Mouse (Mus musculus): ENCODE data around the gene Tprgl. TPM values are rescaled to one million over a fixed set of nuclear protein-coding genes. Genes with fewer than 3 reads are reported as not detected.

Gene Tprgl
- polyA plus RNA-seq, 1 experiment: 96.8 TPM

DNA sequence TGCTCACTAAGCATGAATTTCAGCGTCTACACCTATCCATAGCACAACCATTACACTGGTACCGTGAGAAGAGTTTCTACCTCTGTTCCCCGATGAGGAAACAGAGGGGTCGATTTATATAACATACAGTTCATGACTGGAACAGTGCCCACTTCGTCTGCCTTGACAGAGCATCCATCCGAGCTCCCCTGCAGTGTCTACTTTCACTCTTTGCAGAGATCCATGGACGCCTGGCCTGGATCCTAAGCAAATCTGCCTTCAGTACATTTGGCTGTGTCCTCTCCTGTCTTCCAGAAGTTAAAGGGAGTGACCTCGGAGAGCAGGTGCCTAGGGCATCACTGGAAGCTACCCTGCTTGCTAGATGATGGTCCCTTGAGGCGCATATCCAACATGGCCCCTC, 41.3 kb downstream of the Tprgl start:
- no peak for TF ChIP-seq REST (IDR thresholded peaks at IDR 0.05; ENCODE audit: insufficient read depth, insufficient read length)
- TF ChIP-seq E2F4 (IDR thresholded peaks at IDR 0.05; ENCODE audit: insufficient read depth): no peak
- TF ChIP-seq SRF (IDR thresholded peaks at IDR 0.05; ENCODE audit: control insufficient read depth, insufficient read length, low read depth): no peak
- no peak for TF ChIP-seq TCF12 (IDR thresholded peaks at IDR 0.05; ENCODE audit: insufficient read depth, poor library complexity, severe bottlenecking)
- no peak for TF ChIP-seq USF1 (IDR thresholded peaks at IDR 0.05; ENCODE audit: low read depth)
- no peak for TF ChIP-seq MYOG (IDR thresholded peaks at IDR 0.05; ENCODE audit: control insufficient read depth in 1 of 3, insufficient read depth in 1 of 3, insufficient read length in 2 of 3, low read depth in 2 of 3)
- TF ChIP-seq POLR2AphosphoS2 (IDR thresholded peaks at IDR 0.05; ENCODE audit: insufficient read length, low read depth): no peak
- TF ChIP-seq POLR2A (IDR thresholded peaks at IDR 0.05; ENCODE audit: insufficient read length, low read depth): no peak
- no peak for TF ChIP-seq MAX (IDR thresholded peaks at IDR 0.05; ENCODE audit: low read depth)
- TF ChIP-seq MYOD1 (IDR thresholded peaks at IDR 0.05; ENCODE audit: control insufficient read depth in 1 of 3, insufficient read length in 2 of 3, low read depth in 2 of 3): no peak
- no peak for TF ChIP-seq TCF3 (IDR thresholded peaks at IDR 0.05; ENCODE audit: insufficient read length, low read depth)
- no peak for TF ChIP-seq CEBPB (IDR thresholded peaks at IDR 0.05; ENCODE audit: insufficient read depth, poor library complexity, severe bottlenecking)
- no peak overlapping the region for H3ac ChIP-seq (ENCODE audit: control insufficient read depth, insufficient read length)
- H3K36me3 ChIP-seq (ENCODE audit: control insufficient read depth, insufficient read depth): no peaks in the 10 kb centered on the region
- H3K4me2 ChIP-seq (ENCODE audit: low read depth): no peak overlapping the region
- H3K79me2 ChIP-seq (ENCODE audit: control insufficient read depth, insufficient read depth): no peaks in the 10 kb centered on the region
- H3K27me3 ChIP-seq (ENCODE audit: control insufficient read depth, insufficient read depth, insufficient read length): peaks cover 20% of the 10 kb centered on the region
- no peak overlapping the region for H3K4me3 ChIP-seq

DNA sequence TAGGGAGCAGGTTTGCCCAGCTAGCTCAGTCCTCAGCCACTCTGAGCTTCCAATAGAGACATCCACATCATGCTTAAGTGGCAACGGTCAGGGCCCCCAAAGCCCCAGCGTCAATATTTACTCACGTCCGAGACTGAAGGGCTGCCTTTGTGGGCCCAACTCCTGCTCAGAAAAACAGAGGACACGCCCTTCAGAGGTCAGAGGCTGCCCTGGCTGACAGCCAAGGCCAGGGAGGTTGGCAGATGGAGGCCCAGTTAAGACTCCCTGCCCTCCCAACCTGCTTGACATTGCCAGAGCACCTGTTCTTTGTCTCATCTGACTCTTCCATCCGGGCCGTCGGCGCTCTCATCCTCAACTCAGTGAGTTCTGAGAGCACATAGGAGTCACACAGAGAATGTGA, 41.7 kb downstream of the Tprgl start:
- H3K4me2 ChIP-seq (ENCODE audit: low read depth): no peak overlapping the region
- no peaks in the 10 kb centered on the region for H3K36me3 ChIP-seq (ENCODE audit: control insufficient read depth, insufficient read depth)
- H3K4me3 ChIP-seq: no peak overlapping the region
- no peak overlapping the region for H3ac ChIP-seq (ENCODE audit: control insufficient read depth, insufficient read length)
- peaks cover 24% of the 10 kb centered on the region for H3K27me3 ChIP-seq (ENCODE audit: control insufficient read depth, insufficient read depth, insufficient read length)
- no peaks in the 10 kb centered on the region for H3K79me2 ChIP-seq (ENCODE audit: control insufficient read depth, insufficient read depth)
- TF ChIP-seq USF1 (IDR thresholded peaks at IDR 0.05; ENCODE audit: low read depth): no peak
- no peak for TF ChIP-seq MYOG (IDR thresholded peaks at IDR 0.05; ENCODE audit: control insufficient read depth in 1 of 3, insufficient read depth in 1 of 3, insufficient read length in 2 of 3, low read depth in 2 of 3)

DNA sequence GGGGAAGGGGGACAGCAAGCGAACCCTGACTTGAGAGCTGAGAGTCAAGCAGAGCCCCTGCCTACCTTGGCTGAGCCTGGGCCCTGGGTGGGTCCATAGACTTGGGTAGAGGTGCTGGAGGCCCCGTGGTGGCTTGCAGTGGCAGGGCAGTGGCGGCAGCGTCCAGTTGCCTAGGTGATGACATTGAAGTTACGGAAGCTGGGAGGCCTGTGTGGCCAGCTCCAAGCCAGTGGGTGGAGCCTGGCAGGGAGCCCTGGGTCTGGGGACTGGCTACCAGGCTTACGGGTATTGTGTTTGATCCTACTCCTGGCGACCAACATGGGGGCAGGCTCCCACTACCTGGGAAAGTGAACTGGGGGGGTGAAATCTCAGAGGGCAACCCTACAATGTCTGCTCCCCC, 44.0 kb downstream of the Tprgl start:
- no peak overlapping the region for H3K4me3 ChIP-seq
- no peak overlapping the region for H3ac ChIP-seq (ENCODE audit: control insufficient read depth, insufficient read length)
- TF ChIP-seq MAX (IDR thresholded peaks at IDR 0.05; ENCODE audit: low read depth) (no peak), CEBPB (IDR thresholded peaks at IDR 0.05; ENCODE audit: insufficient read depth, poor library complexity, severe bottlenecking) (no peak), TCF3 (IDR thresholded peaks at IDR 0.05; ENCODE audit: insufficient read length, low read depth) (no peak), REST (IDR thresholded peaks at IDR 0.05; ENCODE audit: insufficient read depth, insufficient read length) (no peak), USF1 (IDR thresholded peaks at IDR 0.05; ENCODE audit: low read depth) (no peak), E2F4 (IDR thresholded peaks at IDR 0.05; ENCODE audit: insufficient read depth) (no peak), MYOG (IDR thresholded peaks at IDR 0.05; ENCODE audit: control insufficient read depth in 1 of 3, insufficient read depth in 1 of 3, insufficient read length in 2 of 3, low read depth in 2 of 3) (no peak), POLR2AphosphoS2 (IDR thresholded peaks at IDR 0.05; ENCODE audit: insufficient read length, low read depth) (no peak), SRF (IDR thresholded peaks at IDR 0.05; ENCODE audit: control insufficient read depth, insufficient read length, low read depth) (no peak), MYOD1 (IDR thresholded peaks at IDR 0.05; ENCODE audit: control insufficient read depth in 1 of 3, insufficient read length in 2 of 3, low read depth in 2 of 3) (no peak), POLR2A (IDR thresholded peaks at IDR 0.05; ENCODE audit: insufficient read length, low read depth) (no peak), TCF12 (IDR thresholded peaks at IDR 0.05; ENCODE audit: insufficient read depth, poor library complexity, severe bottlenecking) (no peak)
- H3K36me3 ChIP-seq (ENCODE audit: control insufficient read depth, insufficient read depth): no peaks in the 10 kb centered on the region
- H3K27me3 ChIP-seq (ENCODE audit: control insufficient read depth, insufficient read depth, insufficient read length): peaks cover 16% of the 10 kb centered on the region
- H3K79me2 ChIP-seq (ENCODE audit: control insufficient read depth, insufficient read depth): no peaks in the 10 kb centered on the region
- H3K4me2 ChIP-seq (ENCODE audit: low read depth): no peak overlapping the region

DNA sequence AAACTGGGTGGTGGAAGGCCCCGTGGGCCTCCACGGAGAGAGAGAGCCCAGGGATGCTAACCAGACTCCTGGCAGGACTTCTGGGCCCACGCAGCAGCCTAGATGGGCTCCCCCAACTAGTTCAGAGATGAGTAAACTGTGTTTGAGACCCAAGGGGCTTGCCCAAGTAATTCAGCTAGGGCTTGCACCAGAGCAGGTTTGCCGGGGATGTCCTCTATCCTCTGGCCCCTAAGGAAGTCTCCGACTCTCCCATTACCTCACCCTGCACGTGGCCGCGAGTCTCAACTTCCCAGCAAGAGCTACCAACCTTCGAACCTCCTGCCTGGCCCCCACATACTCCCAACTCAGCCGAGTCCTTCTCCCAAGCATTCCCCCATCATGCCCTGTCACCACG, 50.6 kb downstream of the Tprgl start:
- no peaks in the 10 kb centered on the region for H3K36me3 ChIP-seq (ENCODE audit: control insufficient read depth, insufficient read depth)
- TF ChIP-seq TCF3 (IDR thresholded peaks at IDR 0.05; ENCODE audit: insufficient read length, low read depth): no peak
- no peak for TF ChIP-seq SRF (IDR thresholded peaks at IDR 0.05; ENCODE audit: control insufficient read depth, insufficient read length, low read depth)
- TF ChIP-seq POLR2AphosphoS2 (IDR thresholded peaks at IDR 0.05; ENCODE audit: insufficient read length, low read depth): no peak
- no peak for TF ChIP-seq MYOG (IDR thresholded peaks at IDR 0.05; ENCODE audit: control insufficient read depth in 1 of 3, insufficient read depth in 1 of 3, insufficient read length in 2 of 3, low read depth in 2 of 3)
- no peak for TF ChIP-seq POLR2A (IDR thresholded peaks at IDR 0.05; ENCODE audit: insufficient read length, low read depth)
- no peak for TF ChIP-seq TCF12 (IDR thresholded peaks at IDR 0.05; ENCODE audit: insufficient read depth, poor library complexity, severe bottlenecking)
- TF ChIP-seq MAX (IDR thresholded peaks at IDR 0.05; ENCODE audit: low read depth): no peak
- TF ChIP-seq USF1 (IDR thresholded peaks at IDR 0.05; ENCODE audit: low read depth): no peak
- TF ChIP-seq MYOD1 (IDR thresholded peaks at IDR 0.05; ENCODE audit: control insufficient read depth in 1 of 3, insufficient read length in 2 of 3, low read depth in 2 of 3): no peak
- TF ChIP-seq REST (IDR thresholded peaks at IDR 0.05; ENCODE audit: insufficient read depth, insufficient read length): no peak
- TF ChIP-seq E2F4 (IDR thresholded peaks at IDR 0.05; ENCODE audit: insufficient read depth): no peak
- TF ChIP-seq CEBPB (IDR thresholded peaks at IDR 0.05; ENCODE audit: insufficient read depth, poor library complexity, severe bottlenecking): no peak
- H3K79me2 ChIP-seq (ENCODE audit: control insufficient read depth, insufficient read depth): no peaks in the 10 kb centered on the region
- H3K4me2 ChIP-seq (ENCODE audit: low read depth): no peak overlapping the region
- peaks cover 29% of the 10 kb centered on the region for H3K27me3 ChIP-seq (ENCODE audit: control insufficient read depth, insufficient read depth, insufficient read length)
- no peak overlapping the region for H3ac ChIP-seq (ENCODE audit: control insufficient read depth, insufficient read length)
- no peak overlapping the region for H3K4me3 ChIP-seq

DNA sequence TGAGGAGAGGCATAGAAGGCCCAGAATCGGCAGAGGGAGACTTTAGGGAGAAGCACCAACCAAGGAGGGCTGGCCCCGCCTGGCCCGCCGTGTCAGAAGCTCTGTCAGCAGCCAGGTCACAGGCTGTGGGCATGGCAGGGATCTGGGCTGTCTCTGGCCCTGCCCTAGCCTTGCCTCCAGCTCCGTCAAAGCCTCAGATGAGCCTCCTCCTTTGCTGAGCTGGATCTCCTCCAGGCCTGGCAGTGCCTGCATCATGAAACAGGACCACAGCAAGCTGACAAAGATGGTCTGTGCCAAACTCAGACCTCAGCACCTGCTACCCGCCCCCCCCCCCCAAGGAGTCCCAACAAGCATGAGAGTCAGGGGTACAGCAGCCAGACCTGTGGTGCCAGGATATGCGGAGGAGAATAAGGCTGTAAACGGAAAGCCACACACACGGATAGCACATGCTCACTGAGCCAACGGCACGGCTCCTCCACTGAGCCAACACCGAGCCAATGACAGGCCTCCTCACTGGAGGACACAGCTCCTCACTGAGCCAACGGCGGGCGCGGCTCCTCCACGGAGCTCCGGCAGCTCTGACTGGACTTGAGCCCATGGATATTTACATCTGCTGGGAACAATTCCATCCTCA, 51.1 kb downstream of the Tprgl start:
- Histone ChIP-seq H3ac (ENCODE audit: control insufficient read depth, insufficient read length) (no peak overlapping the region), H3K4me3 (no peak overlapping the region), H3K79me2 (ENCODE audit: control insufficient read depth, insufficient read depth) (no peaks in the 10 kb centered on the region), H3K36me3 (ENCODE audit: control insufficient read depth, insufficient read depth) (no peaks in the 10 kb centered on the region), H3K4me2 (ENCODE audit: low read depth) (no peak overlapping the region), H3K27me3 (ENCODE audit: control insufficient read depth, insufficient read depth, insufficient read length) (peaks cover 29% of the 10 kb centered on the region)
- TF ChIP-seq TCF3 (IDR thresholded peaks at IDR 0.05; ENCODE audit: insufficient read length, low read depth) (no peak), MYOG (IDR thresholded peaks at IDR 0.05; ENCODE audit: control insufficient read depth in 1 of 3, insufficient read depth in 1 of 3, insufficient read length in 2 of 3, low read depth in 2 of 3) (no peak), USF1 (IDR thresholded peaks at IDR 0.05; ENCODE audit: low read depth) (no peak), REST (IDR thresholded peaks at IDR 0.05; ENCODE audit: insufficient read depth, insufficient read length) (no peak), MAX (IDR thresholded peaks at IDR 0.05; ENCODE audit: low read depth) (no peak), POLR2AphosphoS2 (IDR thresholded peaks at IDR 0.05; ENCODE audit: insufficient read length, low read depth) (no peak), MYOD1 (IDR thresholded peaks at IDR 0.05; ENCODE audit: control insufficient read depth in 1 of 3, insufficient read length in 2 of 3, low read depth in 2 of 3) (no peak), E2F4 (IDR thresholded peaks at IDR 0.05; ENCODE audit: insufficient read depth) (no peak), CEBPB (IDR thresholded peaks at IDR 0.05; ENCODE audit: insufficient read depth, poor library complexity, severe bottlenecking) (no peak), TCF12 (IDR thresholded peaks at IDR 0.05; ENCODE audit: insufficient read depth, poor library complexity, severe bottlenecking) (no peak)
